Mouse (Mus musculus): ENCODE data around the gene Cdkl2. TPM values are rescaled to one million over a fixed set of nuclear protein-coding genes. Genes with fewer than 3 reads are reported as not detected.

Gene Cdkl2
- total RNA-seq, 1 experiment: 6.4 TPM

GRCm38 (mm10) chr5:92019960-92020359, 23.7 kb downstream of the Cdkl2 start:
- in situ Hi-C loops (cut with MboI; ENCODE audit: low sequenced_read_pairs in 2 of 2, unreplicated experiment in 2 of 2): no loop called here
- Histone ChIP-seq H3K9me3 (ENCODE audit: control insufficient read depth, insufficient read depth, low read depth, low read length) (no peaks in the 10 kb centered on the region), H3K9ac (ENCODE audit: insufficient read depth, low read depth, low read length, poor library complexity, severe bottlenecking) (no peak overlapping the region), H3K27ac (ENCODE audit: insufficient read depth, low read depth, low read length, poor library complexity, severe bottlenecking) (no peak overlapping the region), H3K36me3 (ENCODE audit: control insufficient read depth, insufficient read depth, low read length, poor library complexity, severe bottlenecking) (no peaks in the 10 kb centered on the region), H3K4me3 (ENCODE audit: insufficient read depth in 1 of 2, low read depth in 1 of 2, low read length in 2 of 2, poor library complexity in 1 of 2, severe bottlenecking in 1 of 2) (no peak overlapping the region), H3K4me1 (ENCODE audit: control insufficient read depth in 2 of 2, insufficient read depth in 2 of 2, low read length in 2 of 2, poor library complexity in 1 of 2) (no peaks in the 10 kb centered on the region)
- DNase-seq (ENCODE audit: low read depth, low spot score): no peak
- TF ChIP-seq MAFK (IDR thresholded peaks at IDR 0.05; ENCODE audit: insufficient read depth, low read depth, low read length) (no peak), ZNF384 (IDR thresholded peaks at IDR 0.05; ENCODE audit: low read depth, low read length) (no peak), CHD2 (IDR thresholded peaks at IDR 0.05; ENCODE audit: low read depth, low read length) (no peak), ZC3H11A (IDR thresholded peaks at IDR 0.05; ENCODE audit: borderline replicate concordance, low read depth, low read length) (no peak), HCFC1 (IDR thresholded peaks at IDR 0.05; ENCODE audit: borderline replicate concordance, insufficient read depth, low read length) (no peak)

GRCm38 (mm10) chr5:92011756-92012155, 31.9 kb downstream of the Cdkl2 start:
- Histone ChIP-seq H3K9ac (ENCODE audit: insufficient read depth, low read depth, low read length, poor library complexity, severe bottlenecking) (no peak overlapping the region), H3K36me3 (ENCODE audit: control insufficient read depth, insufficient read depth, low read length, poor library complexity, severe bottlenecking) (no peaks in the 10 kb centered on the region), H3K4me3 (ENCODE audit: insufficient read depth in 1 of 2, low read depth in 1 of 2, low read length in 2 of 2, poor library complexity in 1 of 2, severe bottlenecking in 1 of 2) (no peak overlapping the region), H3K27ac (ENCODE audit: insufficient read depth, low read depth, low read length, poor library complexity, severe bottlenecking) (no peak overlapping the region), H3K4me1 (ENCODE audit: control insufficient read depth in 2 of 2, insufficient read depth in 2 of 2, low read length in 2 of 2, poor library complexity in 1 of 2) (no peaks in the 10 kb centered on the region), H3K9me3 (ENCODE audit: control insufficient read depth, insufficient read depth, low read depth, low read length) (no peaks in the 10 kb centered on the region)
- no peak for DNase-seq (ENCODE audit: low read depth, low spot score)
- TF ChIP-seq CHD2 (IDR thresholded peaks at IDR 0.05; ENCODE audit: low read depth, low read length) (no peak), ZNF384 (IDR thresholded peaks at IDR 0.05; ENCODE audit: low read depth, low read length) (no peak), MAFK (IDR thresholded peaks at IDR 0.05; ENCODE audit: insufficient read depth, low read depth, low read length) (no peak), ZC3H11A (IDR thresholded peaks at IDR 0.05; ENCODE audit: borderline replicate concordance, low read depth, low read length) (no peak), HCFC1 (IDR thresholded peaks at IDR 0.05; ENCODE audit: borderline replicate concordance, insufficient read depth, low read length) (no peak)
- in situ Hi-C loops (cut with MboI; ENCODE audit: low sequenced_read_pairs in 2 of 2, unreplicated experiment in 2 of 2): no loop called here

GRCm38 (mm10) chr5:92009827-92010226, 33.9 kb downstream of the Cdkl2 start:
- Histone ChIP-seq H3K4me1 (ENCODE audit: control insufficient read depth in 2 of 2, insufficient read depth in 2 of 2, low read length in 2 of 2, poor library complexity in 1 of 2) (no peaks in the 10 kb centered on the region), H3K9ac (ENCODE audit: insufficient read depth, low read depth, low read length, poor library complexity, severe bottlenecking) (no peak overlapping the region), H3K9me3 (ENCODE audit: control insufficient read depth, insufficient read depth, low read depth, low read length) (no peaks in the 10 kb centered on the region), H3K4me3 (ENCODE audit: insufficient read depth in 1 of 2, low read depth in 1 of 2, low read length in 2 of 2, poor library complexity in 1 of 2, severe bottlenecking in 1 of 2) (no peak overlapping the region), H3K27ac (ENCODE audit: insufficient read depth, low read depth, low read length, poor library complexity, severe bottlenecking) (no peak overlapping the region), H3K36me3 (ENCODE audit: control insufficient read depth, insufficient read depth, low read length, poor library complexity, severe bottlenecking) (no peaks in the 10 kb centered on the region)
- DNase-seq (ENCODE audit: low read depth, low spot score): no peak
- in situ Hi-C loops (cut with MboI; ENCODE audit: low sequenced_read_pairs in 2 of 2, unreplicated experiment in 2 of 2): no loop called here
- TF ChIP-seq HCFC1 (IDR thresholded peaks at IDR 0.05; ENCODE audit: borderline replicate concordance, insufficient read depth, low read length): no peak
- TF ChIP-seq CHD2 (IDR thresholded peaks at IDR 0.05; ENCODE audit: low read depth, low read length): no peak
- TF ChIP-seq MAFK (IDR thresholded peaks at IDR 0.05; ENCODE audit: insufficient read depth, low read depth, low read length): no peak
- no peak for TF ChIP-seq ZNF384 (IDR thresholded peaks at IDR 0.05; ENCODE audit: low read depth, low read length)
- TF ChIP-seq ZC3H11A (IDR thresholded peaks at IDR 0.05; ENCODE audit: borderline replicate concordance, low read depth, low read length): no peak

- Histone ChIP-seq H3K4me1 (ENCODE audit: control insufficient read depth in 2 of 2, insufficient read depth in 2 of 2, low read length in 2 of 2, poor library complexity in 1 of 2) (no peaks in the 10 kb centered on the region), H3K9me3 (ENCODE audit: control insufficient read depth, insufficient read depth, low read depth, low read length) (no peaks in the 10 kb centered on the region), H3K36me3 (ENCODE audit: control insufficient read depth, insufficient read depth, low read length, poor library complexity, severe bottlenecking) (no peaks in the 10 kb centered on the region), H3K4me3 (ENCODE audit: insufficient read depth in 1 of 2, low read depth in 1 of 2, low read length in 2 of 2, poor library complexity in 1 of 2, severe bottlenecking in 1 of 2) (no peak overlapping the region), H3K27ac (ENCODE audit: insufficient read depth, low read depth, low read length, poor library complexity, severe bottlenecking) (no peak overlapping the region), H3K9ac (ENCODE audit: insufficient read depth, low read depth, low read length, poor library complexity, severe bottlenecking) (no peak overlapping the region)
- TF ChIP-seq CHD2 (IDR thresholded peaks at IDR 0.05; ENCODE audit: low read depth, low read length): no peak
- TF ChIP-seq MAFK (IDR thresholded peaks at IDR 0.05; ENCODE audit: insufficient read depth, low read depth, low read length): no peak
- peak; percentile 27; the same call in 1 of the 2 replicates for TF ChIP-seq ZC3H11A (IDR thresholded peaks at IDR 0.05; ENCODE audit: borderline replicate concordance, low read depth, low read length)
- no peak for TF ChIP-seq HCFC1 (IDR thresholded peaks at IDR 0.05; ENCODE audit: borderline replicate concordance, insufficient read depth, low read length)
- TF ChIP-seq ZNF384 (IDR thresholded peaks at IDR 0.05; ENCODE audit: low read depth, low read length): no peak
- in situ Hi-C loops (cut with MboI; ENCODE audit: low sequenced_read_pairs in 2 of 2, unreplicated experiment in 2 of 2): no loop called here
- DNase-seq (ENCODE audit: low read depth, low spot score): no peak
These were observed 40.7 kb downstream of the Cdkl2 start for GRCm38 (mm10) chr5:92003011-92003410.

- DNase-seq (ENCODE audit: low read depth, low spot score): no peak
- Histone ChIP-seq H3K4me1 (ENCODE audit: control insufficient read depth in 2 of 2, insufficient read depth in 2 of 2, low read length in 2 of 2, poor library complexity in 1 of 2) (no peaks in the 10 kb centered on the region), H3K9ac (ENCODE audit: insufficient read depth, low read depth, low read length, poor library complexity, severe bottlenecking) (no peak overlapping the region), H3K36me3 (ENCODE audit: control insufficient read depth, insufficient read depth, low read length, poor library complexity, severe bottlenecking) (no peaks in the 10 kb centered on the region), H3K27ac (ENCODE audit: insufficient read depth, low read depth, low read length, poor library complexity, severe bottlenecking) (no peak overlapping the region), H3K4me3 (ENCODE audit: insufficient read depth in 1 of 2, low read depth in 1 of 2, low read length in 2 of 2, poor library complexity in 1 of 2, severe bottlenecking in 1 of 2) (no peak overlapping the region), H3K9me3 (ENCODE audit: control insufficient read depth, insufficient read depth, low read depth, low read length) (no peaks in the 10 kb centered on the region)
- in situ Hi-C loops (cut with MboI; ENCODE audit: low sequenced_read_pairs in 2 of 2, unreplicated experiment in 2 of 2): no loop called here
- TF ChIP-seq HCFC1 (IDR thresholded peaks at IDR 0.05; ENCODE audit: borderline replicate concordance, insufficient read depth, low read length): no peak
- TF ChIP-seq ZC3H11A (IDR thresholded peaks at IDR 0.05; ENCODE audit: borderline replicate concordance, low read depth, low read length): no peak
- TF ChIP-seq CHD2 (IDR thresholded peaks at IDR 0.05; ENCODE audit: low read depth, low read length): no peak
- TF ChIP-seq MAFK (IDR thresholded peaks at IDR 0.05; ENCODE audit: insufficient read depth, low read depth, low read length): no peak
- no peak for TF ChIP-seq ZNF384 (IDR thresholded peaks at IDR 0.05; ENCODE audit: low read depth, low read length)
These were observed 42.9 kb downstream of the Cdkl2 start for GRCm38 (mm10) chr5:92000770-92001169.
